Mouse (Mus musculus) Muller cell, postnatal 12 days (primary cell): ENCODE measurements at regions not wholly inside any gene's neighbourhood (a gene's known extent, or its start where the extent isn't known, plus 50 kb on each side); places are given as distances from the start of the nearest gene placed in this dataset.

ENCODE experiments used
- DNase-seq: peaks from one replicate; pipeline ENCODE4 v3.0.0-alpha.2; 2015; ENCODE audit errors: inconsistent ontology term

DNA sequence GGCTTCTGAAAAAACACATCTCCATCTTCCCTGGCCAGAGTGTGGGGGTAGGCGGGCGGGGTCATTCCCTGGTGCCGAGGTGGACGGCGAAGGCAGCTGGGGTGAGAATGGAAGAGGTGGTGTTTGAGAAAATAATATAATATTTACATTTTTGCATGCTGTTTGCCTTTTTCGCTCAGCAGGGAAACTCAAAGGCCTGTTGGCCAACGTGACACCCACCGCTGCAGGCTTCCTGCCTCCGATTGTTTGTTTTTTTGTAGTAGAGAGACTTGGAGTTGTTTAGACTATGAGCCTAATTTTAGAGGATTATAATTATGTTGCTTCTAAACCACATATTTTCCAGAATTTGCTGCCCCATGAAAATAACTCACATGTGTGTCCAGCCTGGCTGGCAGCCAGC lies 147.2 kb upstream of the Irx3 start:
- no peak for DNase-seq

- DNase-seq, result no peak
Measured at GRCm38 (mm10) chr8:91948173-91948940, 146.5 kb upstream of the Irx3 start.

DNA sequence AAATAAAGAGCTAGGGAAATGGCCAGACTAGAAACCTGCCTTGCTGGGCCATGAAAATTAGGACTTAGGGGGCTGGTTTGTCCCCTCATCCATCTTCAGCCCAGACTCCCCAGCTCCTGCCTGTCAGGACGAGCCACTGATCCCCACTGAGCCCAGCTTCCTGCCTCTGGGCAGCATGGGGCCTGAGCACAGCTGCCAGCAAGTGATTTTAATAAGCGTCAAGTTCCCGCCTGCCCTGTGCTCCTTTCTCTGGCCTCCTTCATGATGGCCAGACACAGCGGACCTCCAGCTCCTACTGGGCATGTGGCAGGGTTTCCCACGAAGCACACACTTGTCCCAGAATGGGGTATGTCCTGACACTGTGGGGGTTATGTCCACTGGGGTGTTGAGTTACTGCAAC lies 139.1 kb upstream of the Irx3 start:
- DNase-seq, result no peak

GRCm38 (mm10) chr8:91937227-91937626 lies 135.4 kb upstream of the Irx3 start:
- peak; percentile 77 for DNase-seq

- no peak for DNase-seq
Measured at GRCm38 (mm10) chr8:91930520-91930919, 128.7 kb upstream of the Irx3 start.

GRCm38 (mm10) chr8:91925968-91926524 lies 124.2 kb upstream of the Irx3 start:
- no peak for DNase-seq

DNA sequence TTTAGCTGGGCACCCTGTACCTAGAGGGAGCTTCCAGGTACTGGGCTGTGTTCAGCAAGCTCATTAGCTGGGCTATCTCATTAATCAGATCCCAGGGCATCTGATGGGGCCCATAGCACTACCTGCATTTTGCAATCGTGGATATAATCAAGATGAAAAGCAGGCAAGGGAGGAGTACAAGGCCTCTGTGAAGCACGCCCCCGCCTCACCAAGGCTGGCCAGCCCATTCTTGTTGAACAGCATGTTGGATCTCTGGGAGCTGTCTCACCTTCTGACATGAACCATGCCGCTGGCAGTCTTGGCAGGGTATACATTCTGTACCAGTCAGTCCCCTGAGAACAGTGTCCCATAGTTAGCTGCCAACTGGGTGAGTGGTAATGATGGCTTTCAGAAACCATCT lies 122.3 kb upstream of the Irx3 start:
- DNase-seq, result no peak

GRCm38 (mm10) chr8:91922211-91922874 lies 120.5 kb upstream of the Irx3 start:
- no peak for DNase-seq

- DNase-seq, result no peak
Measured at GRCm38 (mm10) chr8:91917834-91918233, 116.0 kb upstream of the Irx3 start.

DNA sequence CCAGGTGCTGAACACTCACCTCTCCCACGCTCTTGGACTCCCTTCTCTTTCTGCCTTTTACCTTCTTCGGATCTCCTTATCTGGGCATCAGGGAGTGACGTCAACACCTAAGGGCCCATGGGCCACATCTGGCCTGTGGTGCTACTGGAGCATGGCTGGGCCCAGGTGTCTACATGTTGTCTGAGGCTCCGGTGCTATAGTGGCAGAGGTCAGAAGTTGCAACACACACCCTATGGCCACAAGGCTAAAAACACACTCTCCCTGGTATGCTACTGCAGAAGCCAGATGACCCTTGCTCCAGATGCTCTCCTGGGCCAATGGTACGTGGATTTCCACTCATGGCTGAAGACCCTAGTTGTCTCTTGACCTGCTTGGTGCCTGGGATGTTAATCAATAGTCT lies 112.1 kb upstream of the Irx3 start:
- no peak for DNase-seq

DNA sequence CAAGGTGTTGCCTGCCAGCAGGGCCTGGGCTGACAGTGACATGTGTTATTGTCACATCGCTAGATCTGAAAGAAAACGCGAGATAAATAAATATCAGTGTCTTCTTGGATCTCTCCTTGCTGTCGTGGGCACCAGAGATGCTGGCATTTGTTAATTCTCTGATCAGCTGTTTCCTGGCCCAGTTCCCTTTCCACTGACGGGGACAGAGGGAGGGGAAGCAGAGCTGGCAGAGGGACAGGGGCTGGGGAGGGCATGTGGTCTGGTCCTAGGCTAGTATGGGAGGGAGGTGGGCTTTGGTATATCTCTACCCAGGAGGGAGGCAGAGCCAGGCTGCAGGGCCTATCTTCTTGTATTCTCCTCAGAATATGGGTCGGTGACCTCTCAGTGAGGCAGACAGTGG lies 111.3 kb upstream of the Irx3 start:
- no peak for DNase-seq

- DNase-seq, result peak; percentile 45
Measured at GRCm38 (mm10) chr8:91909637-91910383, 107.9 kb upstream of the Irx3 start.

DNA sequence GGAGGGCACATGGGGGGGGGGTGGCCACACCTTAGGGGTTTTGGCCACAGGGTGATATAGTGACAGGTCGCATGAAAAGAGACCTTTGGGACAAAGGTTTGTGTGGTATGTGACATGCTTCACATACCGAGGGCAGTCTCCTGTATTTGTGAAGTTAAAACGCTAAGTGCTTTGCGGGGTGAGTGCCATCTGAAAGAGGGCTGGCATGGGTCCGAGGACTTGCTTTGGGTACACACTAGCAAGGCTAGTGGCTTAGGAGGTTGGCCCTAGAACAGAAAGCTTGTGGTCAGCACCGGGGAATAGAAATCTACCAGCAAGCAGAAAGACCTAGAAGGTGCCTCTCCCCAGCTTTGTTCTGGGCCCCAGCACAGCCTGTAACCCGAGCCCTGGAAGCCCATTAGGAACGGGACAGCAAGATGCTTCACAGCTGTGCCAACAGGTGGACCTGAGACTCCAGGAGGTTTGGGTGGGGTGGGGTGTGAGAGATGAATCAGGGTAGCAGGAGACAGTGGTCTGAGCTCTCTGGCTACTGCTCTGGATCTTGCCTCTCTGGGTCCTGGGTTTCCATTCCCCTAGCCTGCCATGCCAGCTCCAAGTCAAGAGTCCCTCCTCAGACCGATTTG lies 107.0 kb upstream of the Irx3 start:
- no peak for DNase-seq

DNA sequence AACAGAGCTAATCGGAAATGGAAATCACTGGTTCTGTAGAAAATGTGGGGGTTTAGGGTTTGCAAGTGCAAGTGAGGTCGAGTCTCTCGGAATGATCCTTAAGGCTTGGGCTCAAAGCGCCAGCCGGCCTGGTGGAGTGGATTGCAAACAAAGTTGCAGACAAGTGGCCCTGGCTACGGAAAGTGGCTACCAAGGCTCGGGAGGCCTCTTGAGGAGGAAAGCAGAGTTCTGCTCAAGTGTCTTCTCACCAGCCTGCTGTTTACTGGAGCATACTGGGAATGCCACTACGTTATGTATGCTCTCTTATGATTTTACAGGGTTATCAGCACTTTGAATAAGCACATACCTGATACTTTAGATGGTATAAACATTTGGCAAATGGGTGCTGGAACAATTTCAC lies 105.3 kb upstream of the Irx3 start:
- DNase-seq, result no peak

DNA sequence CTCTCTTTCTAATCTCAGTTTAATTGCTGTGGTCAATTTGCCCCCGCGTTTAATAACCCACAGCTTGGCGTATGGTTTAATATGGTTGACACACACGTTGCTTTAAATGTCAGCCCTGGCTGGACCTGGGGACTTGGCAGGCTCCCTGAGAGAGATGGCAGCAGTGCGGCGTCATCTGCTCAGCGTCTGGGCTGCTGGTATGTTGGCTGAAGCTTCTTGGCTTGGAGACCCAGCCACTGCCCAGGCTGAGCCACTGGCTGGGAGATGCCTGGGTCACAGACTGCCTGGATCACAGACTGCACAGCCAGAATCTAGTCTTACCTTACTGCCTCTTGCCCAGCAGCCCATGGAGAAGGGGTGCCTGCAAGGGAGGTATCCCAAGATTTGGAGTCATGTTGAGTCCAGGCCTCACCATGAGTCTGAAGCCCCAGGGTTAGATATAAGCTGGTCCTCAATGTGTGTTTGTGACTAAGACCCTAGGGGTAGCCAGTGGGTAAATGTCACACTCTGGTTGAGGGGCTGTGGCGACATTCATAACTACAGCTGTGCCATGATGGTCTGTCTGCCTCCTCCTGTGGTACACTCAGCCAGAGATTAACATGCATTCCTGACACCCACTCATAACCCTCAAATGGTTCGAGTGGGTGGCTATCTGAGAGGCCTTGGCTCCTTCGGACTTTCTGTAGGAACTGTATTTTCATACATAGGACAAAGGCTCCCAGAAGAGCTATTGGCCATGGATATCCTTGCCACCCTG lies 99.8 kb upstream of the Irx3 start:
- DNase-seq, result peak; percentile 68

GRCm38 (mm10) chr8:91899747-91900146 lies 97.9 kb upstream of the Irx3 start:
- peak; percentile 29 for DNase-seq

GRCm38 (mm10) chr8:91897381-91897780 lies 95.5 kb upstream of the Irx3 start:
- DNase-seq, result no peak

- DNase-seq, result no peak
Measured at GRCm38 (mm10) chr8:91895987-91896386, 94.1 kb upstream of the Irx3 start.

DNA sequence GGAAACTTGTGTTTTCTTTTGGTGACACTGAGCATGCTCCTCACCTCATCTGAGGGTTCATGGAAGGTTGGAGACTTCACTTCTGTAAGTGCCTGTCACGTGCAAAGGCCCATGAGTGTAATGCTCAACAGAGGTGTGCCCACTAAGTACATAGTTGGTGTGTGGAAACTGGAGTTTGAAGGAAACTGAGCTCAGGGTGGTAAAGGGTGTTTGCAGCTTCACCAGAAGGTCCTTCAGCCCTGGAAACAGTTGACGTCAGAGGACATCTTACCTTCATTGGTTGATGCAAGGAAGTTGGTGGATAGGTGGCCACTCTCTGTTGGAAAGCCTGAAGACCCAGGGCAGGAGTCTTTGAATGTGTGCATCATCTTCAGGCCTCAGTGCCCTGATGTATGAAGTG lies 83.0 kb upstream of the Irx3 start:
- DNase-seq, result no peak

- no peak for DNase-seq
Measured at GRCm38 (mm10) chr8:91884325-91884724, 82.5 kb upstream of the Irx3 start.

DNA sequence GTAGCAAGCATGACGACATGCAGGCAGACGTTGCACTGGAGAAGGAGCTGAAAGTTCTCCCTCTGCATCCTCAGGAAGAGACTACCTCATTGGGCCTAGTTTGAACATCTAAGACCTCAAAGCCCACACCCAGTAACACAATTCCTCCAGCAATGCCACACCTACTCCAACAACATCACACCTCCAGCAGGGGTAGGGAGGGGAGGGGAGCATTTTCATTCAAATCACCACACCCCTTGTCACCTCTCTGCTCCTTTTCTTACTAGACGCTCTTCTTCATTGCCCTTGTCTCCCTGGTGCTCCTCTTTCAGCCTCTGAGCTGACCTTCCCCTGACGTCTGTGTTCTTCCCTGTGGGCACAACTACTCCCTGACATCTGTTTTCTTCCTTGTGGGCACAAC lies 81.1 kb upstream of the Irx3 start:
- DNase-seq, result no peak
